In genomic region chr12:8494675-8495074, GRCm38 (mm10) we compare ENCODE assay signal across 11 mouse cellular contexts.
"Had no signal": no experiment of that assay in that cellular context is flagged by ENCODE, and none has a peak within 500 bp of the region (broad histone marks: within the 10 kb centered on the region; RNA-seq: fewer than 3 reads in every experiment).

No protein-coding gene starts in this region.

- H3K9ac ChIP-seq: limb, embryonic 13.5 days; liver, embryonic 14.5 days; midbrain, embryonic 12.5 days; stomach, embryonic 15.5 days had no signal

- H3K27ac ChIP-seq: limb, embryonic 13.5 days; liver, embryonic 14.5 days; midbrain, embryonic 12.5 days; stomach, embryonic 15.5 days had no signal

- H3K4me2 ChIP-seq: limb, embryonic 13.5 days; midbrain, embryonic 12.5 days; stomach, embryonic 15.5 days had no signal

- H3K4me3 ChIP-seq: limb, embryonic 13.5 days; midbrain, embryonic 12.5 days; stomach, embryonic 15.5 days had no signal

- H3K9me3 ChIP-seq: limb, embryonic 13.5 days; midbrain, embryonic 12.5 days; stomach, embryonic 15.5 days had no signal

- H3K36me3 ChIP-seq: limb, embryonic 13.5 days; midbrain, embryonic 12.5 days; stomach, embryonic 15.5 days had no signal

- DNase-seq: kidney, adult 8-10 months; kidney, postnatal 36 days; left cerebral cortex, postnatal 4 days; lung, adult 18-20 months; lung, postnatal 36 days; right cerebral cortex, postnatal 14 days; thymus, postnatal 4 days had no signal

- H3K27me3 ChIP-seq: limb, embryonic 13.5 days; midbrain, embryonic 12.5 days; stomach, embryonic 15.5 days had no signal
